Mouse (Mus musculus) adrenal gland, adult 2 months (tissue): ENCODE results near the gene Gm9376. TPM values are rescaled to one million over a fixed set of nuclear protein-coding genes. Genes with fewer than 3 reads are reported as not detected.

Experiments used
- DNase-seq: peaks from one replicate; pipeline ENCODE4 v3.0.0; 2021
- microRNA-seq, 2 experiments: library from miRNA; unstranded; fragments of <30 nt; microRNA quantifications; one replicate each; pipeline ENCODE4 v1.2.0; 2021
- polyA plus RNA-seq: library from polyadenylated mRNA; depleted of rRNA; stranded (reverse); fragments of >200 nt; gene quantifications from 2 replicates; pipeline ENCODE4 v1.2.3, GENCODE M21; 2012; rRNA removed
- total RNA-seq, 2 experiments: library from RNA; stranded (reverse); gene quantifications; 2 replicates each; pipeline ENCODE4 v1.2.3; 2021

Gm9376 gene
- total and polyA plus RNA-seq, 3 experiments = not detected

DNA sequence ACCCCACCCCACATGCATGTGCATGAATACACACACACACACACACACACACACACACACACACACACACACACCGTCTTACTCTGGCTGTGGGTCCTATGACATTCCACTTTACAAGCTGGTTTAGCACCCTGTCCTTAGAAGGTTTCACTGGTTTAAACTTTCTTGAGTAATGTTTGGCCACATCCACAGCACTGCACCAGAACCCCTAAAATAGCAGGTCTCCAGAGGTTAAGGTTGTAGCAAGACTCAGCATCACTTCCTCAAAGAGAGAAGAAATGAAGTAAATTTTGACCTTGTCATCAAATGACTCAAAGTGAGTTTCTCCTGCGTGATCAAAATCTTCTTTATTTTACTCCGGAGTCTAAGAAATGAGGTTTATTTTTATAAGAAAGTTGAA, 15.5 kb downstream of the Gm9376 start:
- no peak for DNase-seq

DNA sequence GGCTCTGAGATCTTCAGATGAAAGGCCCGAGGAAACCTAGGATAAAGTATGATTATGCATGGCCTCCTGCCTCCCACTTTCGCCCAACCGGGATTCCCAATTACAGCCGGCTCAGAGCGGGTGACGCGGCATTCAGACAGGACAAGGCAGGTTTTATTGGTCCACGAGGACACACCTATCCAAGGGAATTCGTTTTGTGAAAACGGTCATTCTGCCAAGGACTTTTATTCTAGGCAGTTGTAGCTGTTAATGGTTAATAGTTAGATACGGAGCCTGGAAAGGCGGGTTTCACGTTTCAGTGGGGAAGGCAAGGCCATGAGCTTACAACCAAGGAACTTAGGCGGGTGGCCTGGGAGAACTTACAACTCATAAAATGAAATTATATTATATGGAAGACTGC, 16.2 kb downstream of the Gm9376 start:
- no peak for DNase-seq

DNA sequence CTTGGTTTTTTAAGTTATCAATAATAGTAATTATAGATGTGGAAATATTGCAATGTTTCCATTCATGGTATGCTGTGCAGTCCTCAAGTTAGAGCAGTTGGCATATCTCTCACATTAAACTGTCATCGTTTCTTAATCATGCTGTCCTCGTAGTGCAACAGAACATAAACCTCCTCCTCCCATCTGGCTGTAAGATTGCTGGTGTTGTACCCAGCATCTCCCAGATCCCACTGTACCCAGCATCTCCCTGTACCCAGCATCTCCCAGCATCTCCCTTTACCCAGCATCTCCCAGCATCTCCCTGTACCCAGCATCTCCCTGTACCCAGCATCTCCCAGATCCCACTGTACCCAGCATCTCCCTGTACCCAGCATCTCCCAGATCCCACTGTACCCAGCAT, 19.3 kb downstream of the Gm9376 start:
- no peak for DNase-seq

DNA sequence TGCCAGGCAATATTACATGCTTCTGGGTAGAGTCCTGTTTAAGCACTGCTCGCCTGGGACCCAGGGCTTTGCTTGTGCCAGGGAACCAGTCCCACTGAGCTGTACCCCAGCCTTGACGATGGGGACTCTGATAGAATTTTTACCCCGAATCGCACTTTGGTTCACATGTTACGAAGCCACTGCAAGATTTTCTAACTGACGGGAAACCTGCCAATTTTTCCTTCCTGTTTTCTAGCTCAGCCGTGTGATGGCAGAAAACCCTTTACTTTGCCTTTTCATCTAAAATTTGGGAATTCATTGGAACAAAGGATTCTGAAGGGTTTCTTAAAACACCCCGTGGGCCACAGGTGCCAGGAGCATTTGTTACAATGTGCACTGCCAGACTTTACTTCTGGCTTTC, 22.4 kb downstream of the Gm9376 start:
- no peak for DNase-seq

DNA sequence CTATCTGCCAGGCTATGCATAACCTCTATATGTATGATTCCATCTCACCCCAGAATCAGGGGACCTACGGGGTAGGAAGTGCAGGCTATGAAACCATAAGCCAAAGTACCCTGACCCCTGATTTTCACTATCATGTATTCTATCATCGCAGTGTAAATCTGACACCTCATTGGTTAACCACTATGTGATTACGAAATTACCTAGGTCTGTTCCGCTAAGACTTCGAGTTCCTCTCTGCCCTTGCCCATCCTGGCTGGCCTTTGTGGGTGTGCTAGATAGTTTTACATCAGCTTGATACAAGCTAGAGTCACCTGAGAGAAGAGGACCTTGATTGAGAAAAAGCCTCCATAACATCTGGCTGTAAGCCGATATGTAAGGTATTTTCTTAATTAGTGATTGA, 23.2 kb downstream of the Gm9376 start:
- no peak for DNase-seq

DNA sequence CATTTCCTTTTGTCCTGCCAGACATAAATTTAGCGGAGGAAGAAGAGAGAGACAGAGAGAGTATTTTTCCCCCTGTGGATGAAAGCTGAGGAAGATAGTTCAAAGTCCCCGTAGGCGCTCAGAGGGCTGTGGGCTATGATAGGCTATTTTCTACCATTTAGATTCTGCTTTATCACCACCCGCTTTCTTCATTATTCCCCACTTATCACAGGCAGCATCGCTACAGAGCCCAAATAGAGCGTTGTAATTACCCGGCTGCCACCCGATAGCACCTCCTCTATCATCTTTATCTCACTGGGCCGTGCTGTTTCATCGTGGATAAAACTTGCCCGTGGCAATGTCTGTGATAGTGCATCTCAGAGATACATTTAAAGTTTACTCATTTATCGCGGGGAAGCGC, 35.8 kb downstream of the Gm9376 start:
- no peak for DNase-seq

DNA sequence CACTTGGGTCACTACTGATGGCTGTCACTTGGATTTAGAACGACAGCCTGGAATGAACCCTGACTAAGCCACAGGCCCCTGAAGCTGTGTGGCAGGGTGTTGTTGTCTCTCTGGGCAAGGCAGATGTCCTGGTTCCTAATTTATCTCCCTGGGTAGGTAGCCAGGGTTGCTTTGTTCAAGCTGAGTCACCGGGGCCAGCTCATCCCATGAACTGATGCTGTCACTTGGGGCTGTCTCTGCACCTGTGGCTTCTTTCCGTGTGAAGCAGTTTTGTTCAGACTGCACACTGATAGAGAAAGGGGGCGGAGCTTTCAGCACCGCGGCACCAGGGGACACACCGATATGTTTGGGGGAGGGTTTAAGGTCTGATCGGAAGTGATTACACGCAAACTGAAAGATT, 37.8 kb downstream of the Gm9376 start:
- no peak for DNase-seq

DNA sequence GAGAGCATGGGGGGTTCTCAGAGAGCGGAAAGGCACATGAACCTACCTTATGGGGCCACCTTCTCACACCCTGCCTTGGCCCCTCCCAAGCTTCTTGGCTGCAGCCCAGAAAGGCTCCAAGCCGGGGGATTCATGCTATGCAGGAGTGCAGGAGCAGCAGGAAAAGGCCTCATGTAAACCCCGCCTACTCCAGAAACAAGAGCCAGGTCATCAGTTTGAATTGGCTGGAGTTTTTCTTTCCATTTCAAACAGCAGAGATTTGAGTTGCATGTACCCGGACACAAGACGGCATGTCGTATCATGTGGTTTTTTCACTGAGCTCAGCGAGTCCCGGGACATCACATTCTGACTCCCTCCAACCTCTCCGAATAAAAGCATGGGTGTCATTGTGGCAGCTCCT, 39.2 kb downstream of the Gm9376 start:
- no peak for DNase-seq

DNA sequence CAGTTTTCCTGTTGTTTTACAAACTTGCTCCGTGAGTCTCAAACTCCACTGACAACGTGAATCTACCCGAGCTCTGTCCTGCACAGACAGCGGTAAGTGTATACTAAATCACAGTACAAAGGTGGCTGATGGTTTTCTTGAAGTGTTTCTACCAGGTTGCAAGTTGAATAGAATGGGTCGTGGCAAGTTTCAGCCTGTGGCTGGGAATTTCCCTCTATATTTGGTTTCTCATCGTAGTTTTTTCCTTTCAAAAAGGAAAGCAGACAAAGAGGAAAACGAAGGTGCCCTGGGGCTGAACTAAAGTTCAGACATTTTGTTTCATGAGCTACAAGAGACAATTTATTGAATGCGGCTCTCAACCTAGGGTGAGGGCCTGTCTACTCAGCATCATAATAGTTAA, 40.3 kb downstream of the Gm9376 start:
- no peak for DNase-seq

DNA sequence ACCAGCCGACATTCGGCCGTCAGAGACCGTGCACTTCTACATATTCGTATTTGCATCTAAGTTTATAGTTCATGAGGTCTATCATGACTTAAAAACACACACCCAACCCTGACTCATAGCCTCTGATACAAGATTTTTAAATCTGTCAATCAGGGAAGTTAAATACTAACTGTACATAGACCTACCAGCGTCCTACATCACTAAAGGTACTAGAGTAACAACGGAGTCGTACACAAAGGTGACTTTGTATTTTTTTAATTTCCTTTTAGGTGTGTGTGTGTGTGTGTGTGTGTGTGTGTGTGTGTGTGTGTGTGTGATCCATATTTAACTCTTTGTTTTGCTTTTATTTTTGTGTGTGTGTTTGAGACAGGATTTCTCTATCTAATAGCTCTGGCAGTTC, 44.9 kb downstream of the Gm9376 start:
- no peak for DNase-seq

DNA sequence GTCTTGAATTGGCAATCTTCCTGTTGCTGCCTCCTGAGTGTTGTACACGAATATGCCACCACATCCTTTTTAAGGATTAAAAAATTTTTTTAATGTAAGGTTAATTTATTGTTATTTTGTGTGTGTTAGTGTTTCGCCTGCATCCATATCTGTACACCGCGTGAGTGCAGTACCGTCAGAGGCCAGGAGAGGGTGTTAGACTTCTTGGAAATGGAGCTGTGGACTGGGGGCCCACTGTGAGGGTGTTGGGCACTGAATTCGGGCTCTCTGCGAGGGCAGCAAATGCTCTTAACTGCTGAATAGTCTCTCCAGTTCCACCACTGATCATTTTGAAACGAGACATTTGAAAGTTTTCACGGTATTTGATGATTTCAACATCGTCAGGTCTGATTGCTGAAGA, 45.9 kb downstream of the Gm9376 start:
- DNase-seq = no peak

DNA sequence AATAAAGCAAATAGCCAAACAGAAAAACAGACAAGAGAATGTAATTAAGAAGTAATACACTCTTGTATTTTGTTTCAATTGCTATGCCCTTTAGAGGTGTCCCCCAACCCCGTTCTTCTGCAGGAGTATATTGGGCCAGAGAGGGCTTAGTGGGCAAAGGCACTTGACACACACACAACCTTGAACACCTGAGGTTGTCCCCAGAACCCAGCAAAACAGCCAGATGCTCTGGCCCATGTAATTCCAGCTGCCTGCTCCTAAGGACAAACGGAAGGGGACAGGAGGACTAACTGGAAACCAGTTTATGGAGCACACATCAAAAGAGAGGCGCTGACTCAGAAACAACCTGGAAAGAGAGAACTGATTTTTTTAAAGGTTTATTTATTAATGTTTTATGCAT, 47.2 kb downstream of the Gm9376 start:
- DNase-seq = no peak

DNA sequence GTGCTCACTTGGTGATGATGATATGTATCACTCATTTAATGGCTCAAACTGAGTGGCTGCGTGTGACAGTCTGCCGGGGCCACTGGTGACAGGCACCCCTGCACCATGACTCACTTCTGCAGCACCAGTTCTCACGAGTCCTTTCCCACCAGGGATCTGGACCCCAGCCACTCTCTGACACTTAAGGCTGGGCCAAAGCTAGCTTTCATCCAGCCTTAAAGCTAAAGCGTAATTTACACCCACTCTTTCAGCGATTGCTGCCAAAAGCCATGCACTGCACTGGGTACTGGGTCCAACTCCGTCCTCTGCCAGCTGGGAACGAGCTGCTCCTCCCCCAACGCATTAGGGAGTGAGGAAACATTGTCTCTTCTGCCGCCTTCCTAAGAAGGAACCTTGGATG, 50.5 kb downstream of the Gm9376 start:
- DNase-seq = no peak

Small RNA genes lying within 50 kb of the gene (microRNA-seq; reads per million reads assigned to microRNA genes)
- 0 reads per million in 2 experiments for gene Mir6241

Other genes with a start within 250 kb of the Gm9376 start
- gene Dct, start 214.7 kb upstream of the Gm9376 start, total RNA-seq = under 1 TPM in 1 of 2 experiments, not detected in 1; 0.52 TPM
- gene Dct, start 214.7 kb upstream of the Gm9376 start, polyA plus RNA-seq = 0.18 and 0.25 TPM in 2 replicates
- 10 to 100 TPM; 15.0 to 16.4 TPM for gene Tgds, start 134.2 kb upstream of the Gm9376 start, total RNA-seq
- gene Tgds, start 134.2 kb upstream of the Gm9376 start, polyA plus RNA-seq = 3.4 and 3.7 TPM in 2 replicates
- gene Gpr180, start 129.8 kb upstream of the Gm9376 start, total RNA-seq = 10 to 100 TPM; 27.0 to 31.8 TPM
- 34.8 and 36.4 TPM in 2 replicates for gene Gpr180, start 129.8 kb upstream of the Gm9376 start, polyA plus RNA-seq
- gene Sox21, start 29.9 kb upstream of the Gm9376 start, total RNA-seq = not detected
- 0.17 and 0.23 TPM in 2 replicates for gene Sox21, start 29.9 kb upstream of the Gm9376 start, polyA plus RNA-seq